Mouse (Mus musculus) kidney, adult 2 months (tissue): ENCODE results near the gene Aebp1. TPM values are rescaled to one million over a fixed set of nuclear protein-coding genes. Genes with fewer than 3 reads are reported as not detected.

ENCODE experiments used
- DNase-seq: peaks from one replicate; pipeline ENCODE4 v3.0.0; 2021
- H3K27ac ChIP-seq: fragments of 200-500 bp; 2 replicates; pipeline ENCODE4 v1.5.1; 2012; ENCODE audit warnings: low read depth, low read length, control low read depth, inconsistent platforms; ENCODE audit not compliant: insufficient read depth
- H3K27me3 ChIP-seq: fragments of 200-500 bp; replicated peaks from 2 replicates; pipeline ENCODE4 v1.6.1; 2012; ENCODE audit warnings: mild to moderate bottlenecking, moderate library complexity, low read length, inconsistent platforms; ENCODE audit not compliant: control insufficient read depth, insufficient read depth
- H3K36me3 ChIP-seq: fragments of 200-500 bp; 2 replicates; pipeline ENCODE4 v1.6.1; 2012; ENCODE audit warnings: mild to moderate bottlenecking, moderate library complexity, low read length, inconsistent platforms; ENCODE audit not compliant: control insufficient read depth, insufficient read depth
- H3K4me1 ChIP-seq: fragments of 200-500 bp; 2 replicates; pipeline ENCODE4 v1.6.1; 2011; ENCODE audit warnings: low read length; ENCODE audit not compliant: control insufficient read depth, insufficient read depth
- H3K4me3 ChIP-seq: fragments of 200-500 bp; 2 replicates; pipeline ENCODE4 v1.5.1; 2011; ENCODE audit warnings: mild to moderate bottlenecking, low read depth, low read length, control low read depth; ENCODE audit not compliant: insufficient read depth
- CTCF ChIP-seq: fragments of 200-500 bp; conservative IDR thresholded peaks from 2 replicates; pipeline ENCODE4 v1.5.1; 2011; ENCODE audit warnings: low read depth, mild to moderate bottlenecking, control low read depth, low read length, moderate library complexity, mixed read lengths; ENCODE audit not compliant: insufficient read depth, insufficient read length
- POLR2A ChIP-seq: fragments of 200-500 bp; IDR thresholded peaks from one replicate; pipeline ENCODE4 v1.6.1; 2011; ENCODE audit warnings: low read depth, low read length, control low read depth
- WGBS: fragments of 180-500 bp; shearing (Covaris S2); methylation state at CpG from one replicate; pipeline ENCODE4 v1.1.7; 2018; 5-methylcytosine and 5-hydroxymethylcytosine counted together
- polyA plus RNA-seq: library from polyadenylated mRNA; depleted of rRNA; stranded (reverse); fragments of >200 nt; gene quantifications from 2 replicates; pipeline ENCODE4 v1.2.3, GENCODE M21; 2012

Aebp1 gene
- polyA plus RNA-seq, 1 experiment: 91.4 TPM

- 56% methylated on average over 8 of the region's 8 CpGs for WGBS
- DNase-seq: no peak
- no peaks in the 10 kb centered on the region for H3K27me3 ChIP-seq
- no peaks in the 10 kb centered on the region for H3K36me3 ChIP-seq
- H3K4me3 ChIP-seq: no peak overlapping the region
- no peak overlapping the region for H3K27ac ChIP-seq
- no peaks in the 10 kb centered on the region for H3K4me1 ChIP-seq
- no peak for TF ChIP-seq CTCF
- TF ChIP-seq POLR2A: no peak
Measured at GRCm38 (mm10) chr11:5913256-5913655, 51.5 kb downstream of the Aebp1 start.

GRCm38 (mm10) chr11:5913936-5914335, 52.2 kb downstream of the Aebp1 start:
- TF ChIP-seq POLR2A: no peak
- TF ChIP-seq CTCF: no peak
- no peak for DNase-seq
- WGBS: 87% methylated on average over 4 of the region's 4 CpGs
- Histone ChIP-seq H3K27me3 (no peaks in the 10 kb centered on the region), H3K27ac (no peak overlapping the region), H3K4me3 (no peak overlapping the region), H3K4me1 (no peaks in the 10 kb centered on the region), H3K36me3 (no peaks in the 10 kb centered on the region)

- Histone ChIP-seq H3K36me3 (no peaks in the 10 kb centered on the region), H3K4me3 (no peak overlapping the region), H3K27me3 (no peaks in the 10 kb centered on the region), H3K27ac (no peak overlapping the region), H3K4me1 (no peaks in the 10 kb centered on the region)
- DNase-seq: no peak
- WGBS: 60% methylated on average over 5 of the region's 5 CpGs
- TF ChIP-seq CTCF (no peak), POLR2A (no peak)
Measured at GRCm38 (mm10) chr11:5914940-5915339, 53.2 kb downstream of the Aebp1 start.

- H3K27me3 ChIP-seq: no peaks in the 10 kb centered on the region
- no peak overlapping the region for H3K4me3 ChIP-seq
- H3K36me3 ChIP-seq: no peaks in the 10 kb centered on the region
- TF ChIP-seq POLR2A: no peak
- TF ChIP-seq CTCF: no peak
- no peak for DNase-seq
- H3K27ac ChIP-seq: no peak overlapping the region
- WGBS: 51% methylated on average over 5 of the region's 5 CpGs
- no peaks in the 10 kb centered on the region for H3K4me1 ChIP-seq
Measured at GRCm38 (mm10) chr11:5915429-5916177, 53.9 kb downstream of the Aebp1 start.

GRCm38 (mm10) chr11:5916178-5916548, 54.4 kb downstream of the Aebp1 start:
- Histone ChIP-seq H3K27me3 (no peaks in the 10 kb centered on the region), H3K4me3 (no peak overlapping the region), H3K36me3 (no peaks in the 10 kb centered on the region), H3K27ac (no peak overlapping the region), H3K4me1 (no peaks in the 10 kb centered on the region)
- 57% methylated on average over 8 of the region's 8 CpGs for WGBS
- DNase-seq: no peak
- TF ChIP-seq POLR2A (no peak), CTCF (no peak)

GRCm38 (mm10) chr11:5918111-5918510, 56.4 kb downstream of the Aebp1 start:
- no peak overlapping the region for H3K27ac ChIP-seq
- H3K27me3 ChIP-seq: no peaks in the 10 kb centered on the region
- no peak for TF ChIP-seq POLR2A
- no peak for TF ChIP-seq CTCF
- H3K4me1 ChIP-seq: no peaks in the 10 kb centered on the region
- H3K36me3 ChIP-seq: no peaks in the 10 kb centered on the region
- no peak overlapping the region for H3K4me3 ChIP-seq
- no peak for DNase-seq
- WGBS: 78% methylated on average over 2 of the region's 2 CpGs

- no peak for TF ChIP-seq CTCF
- no peak for TF ChIP-seq POLR2A
- Histone ChIP-seq H3K4me1 (no peaks in the 10 kb centered on the region), H3K27ac (no peak overlapping the region), H3K36me3 (no peaks in the 10 kb centered on the region), H3K4me3 (no peak overlapping the region), H3K27me3 (no peaks in the 10 kb centered on the region)
- no peak for DNase-seq
- WGBS: 93% methylated on average over 4 of the region's 4 CpGs
Measured at GRCm38 (mm10) chr11:5919606-5920005, 57.9 kb downstream of the Aebp1 start.
